ENCODE assay signal across 23 mouse cellular contexts in genomic region chr15:96916586-96916985, GRCm38 (mm10).
DNase-seq lines count a peak whose midpoint lies in the region; ATAC-seq and TF ChIP-seq lines count a peak whose summit lies in the region.
"Had no signal": no experiment of that assay in that cellular context is flagged by ENCODE, and none has a peak within 500 bp of the region (broad histone marks: within the 10 kb centered on the region; RNA-seq: fewer than 3 reads in every experiment).

No protein-coding gene starts in this region.

- WGBS in stomach, postnatal 0 days, result 83% methylated on average over 7 of the region's 7 CpGs

- peak; percentile 49 for DNase-seq in gastrocnemius, adult 2 months
- no peak for DNase-seq in gastrocnemius, postnatal 10 days
- DNase-seq in heart, adult 11 months, result peak; percentile 81
- no peak for DNase-seq in heart, adult 8-10 months (ENCODE audit: low spot score)
- DNase-seq in skeletal muscle tissue, adult 2 months (ENCODE audit: low read depth, low spot score), result peak; percentile 54
- DNase-seq in stomach, postnatal 0 days (ENCODE audit: low spot score), result peak; percentile 10
- DNase-seq in adrenal gland, postnatal 14 days, result no peak
- DNase-seq: adrenal gland, adult 2 months; adrenal gland, postnatal 10 days; cerebellum, adult 11 months; cerebellum, adult 18-20 months; cerebellum, adult 8-10 months; cerebellum, adult 9-11 months; cerebellum, postnatal 14 days; cerebellum, postnatal 36 days; embryo, embryonic 11 days had no signal

- no peak overlapping the region for H3K4me2 ChIP-seq in stomach, postnatal 0 days (replicated peaks; ENCODE audit: low read depth)
- H3K4me2 ChIP-seq: embryonic facial prominence, embryonic 13.5 days; embryonic facial prominence, embryonic 15.5 days; forebrain, embryonic 12.5 days had no signal

- TF ChIP-seq CTCF in gastrocnemius, adult 2 months (IDR thresholded peaks at IDR 0.05), result no peak
- TF ChIP-seq CTCF in stomach, postnatal 0 days (IDR thresholded peaks at IDR 0.05; ENCODE audit: low read depth), result no peak

- peak overlapping the region; percentile 92 for H3K27ac ChIP-seq in gastrocnemius, adult 2 months
- no peak overlapping the region for H3K27ac ChIP-seq in stomach, postnatal 0 days (replicated peaks)
- H3K27ac ChIP-seq: embryonic facial prominence, embryonic 13.5 days; embryonic facial prominence, embryonic 15.5 days; forebrain, embryonic 10.5 days; forebrain, embryonic 12.5 days had no signal

- ATAC-seq in stomach, postnatal 0 days (ENCODE audit: low FRiP score, low TSS enrichment), result no peak
- ATAC-seq: forebrain, embryonic 14.5 days; forebrain, embryonic 16.5 days had no signal

- no peaks in the 10 kb centered on the region for H3K27me3 ChIP-seq in stomach, postnatal 0 days (ENCODE audit: control insufficient read depth, insufficient read depth, low read length)
- H3K27me3 ChIP-seq: embryonic facial prominence, embryonic 13.5 days; embryonic facial prominence, embryonic 15.5 days; forebrain, embryonic 12.5 days had no signal

- no peak for TF ChIP-seq EP300 in stomach, postnatal 0 days (optimal IDR thresholded peaks at IDR 0.05)

- intact Hi-C loops in gastrocnemius, adult 2 months (cut with DNase I), result loop anchor here (1.0 to 5.0 kb wide), 2 partner anchors 138 to 209 kb away; no protein-coding TSS in a partner anchor

- no peaks in the 10 kb centered on the region for H3K36me3 ChIP-seq in stomach, postnatal 0 days (ENCODE audit: control insufficient read depth, insufficient read depth, low read length)
- H3K36me3 ChIP-seq: embryonic facial prominence, embryonic 13.5 days; embryonic facial prominence, embryonic 15.5 days; forebrain, embryonic 10.5 days; forebrain, embryonic 12.5 days had no signal

- no peaks in the 10 kb centered on the region for H3K9me3 ChIP-seq in stomach, postnatal 0 days (ENCODE audit: control insufficient read depth, low read length)
- H3K9me3 ChIP-seq: embryonic facial prominence, embryonic 13.5 days; embryonic facial prominence, embryonic 15.5 days; forebrain, embryonic 10.5 days; forebrain, embryonic 12.5 days had no signal

- H3K4me3 ChIP-seq in gastrocnemius, adult 2 months, result no peak overlapping the region
- no peak overlapping the region for H3K4me3 ChIP-seq in stomach, postnatal 0 days (ENCODE audit: low read depth, low read length)
- H3K4me3 ChIP-seq: embryonic facial prominence, embryonic 13.5 days; embryonic facial prominence, embryonic 15.5 days; erythroblast, embryonic 14.5 days; forebrain, embryonic 10.5 days; forebrain, embryonic 12.5 days had no signal

- H3K4me1 ChIP-seq in stomach, postnatal 0 days (replicated peaks; ENCODE audit: control insufficient read depth, insufficient read depth), result no peaks in the 10 kb centered on the region
- H3K4me1 ChIP-seq: embryonic facial prominence, embryonic 13.5 days; embryonic facial prominence, embryonic 15.5 days; forebrain, embryonic 10.5 days; forebrain, embryonic 12.5 days had no signal

- no peak overlapping the region for H3K9ac ChIP-seq in stomach, postnatal 0 days (ENCODE audit: low read length)
- H3K9ac ChIP-seq: embryonic facial prominence, embryonic 13.5 days; embryonic facial prominence, embryonic 15.5 days; forebrain, embryonic 12.5 days had no signal

Comparison
In these comparisons a context has a peak if more than half of its experiments do, and no peak if none do; other contexts are left out.
1. DNase-seq: peak in gastrocnemius, adult 2 months (single experiment), heart, adult 11 months (single experiment), skeletal muscle tissue, adult 2 months (single experiment) and stomach, postnatal 0 days (single experiment); none in gastrocnemius, postnatal 10 days (single experiment), heart, adult 8-10 months (single experiment) and adrenal gland, postnatal 14 days (single experiment).